Mouse (Mus musculus) MEL (cell line): Measurements from ENCODE around the gene Tmem201.

Experiments used
- CTCF ChIP-seq, 3 experiments: IDR thresholded peaks in 2 of 3; conservative IDR thresholded peaks in 1 of 3; 2 replicates each; pipeline ENCODE4 v1.5.1; 2011 to 2012; ENCODE audit warnings: low read length in 3 of 3, low read depth in 2 of 3, mild to moderate bottlenecking in 2 of 3, improper control_type of control experiment in 1 of 3, inconsistent platforms in 1 of 3, mixed read lengths in 1 of 3, moderate library complexity in 1 of 3; ENCODE audit not compliant: control insufficient read depth in 1 of 3, insufficient read depth in 1 of 3, poor library complexity in 1 of 3, severe bottlenecking in 1 of 3
- E2F4 ChIP-seq: IDR thresholded peaks from 2 replicates; pipeline ENCODE4 v1.6.1; 2011; ENCODE audit warnings: low read depth, low read length, improper control_type of control experiment, borderline replicate concordance
- GATA1 ChIP-seq: IDR thresholded peaks from 2 replicates; pipeline ENCODE4 v1.6.1; 2011; ENCODE audit warnings: low read depth, low read length, improper control_type of control experiment
- MAFK ChIP-seq: IDR thresholded peaks from 2 replicates; pipeline ENCODE4 v1.6.1; 2011; ENCODE audit warnings: low read depth, mild to moderate bottlenecking, low read length, improper control_type of control experiment, borderline replicate concordance
- NELFE ChIP-seq: IDR thresholded peaks from 2 replicates; pipeline ENCODE4 v1.6.1; 2011; ENCODE audit warnings: low read depth, low read length, improper control_type of control experiment
- POLR2A ChIP-seq, 2 experiments: IDR thresholded peaks; 2 replicates each; pipeline ENCODE4 v1.6.1; 2011 to 2012; ENCODE audit warnings: low read length in 2 of 2, mild to moderate bottlenecking in 2 of 2, control low read depth in 1 of 2, improper control_type of control experiment in 1 of 2, low read depth in 1 of 2, moderate library complexity in 1 of 2; ENCODE audit not compliant: control insufficient read depth in 1 of 2, insufficient read depth in 1 of 2, poor library complexity in 1 of 2
- POLR2AphosphoS2 ChIP-seq: IDR thresholded peaks from 2 replicates; pipeline ENCODE4 v1.6.1; 2011; ENCODE audit warnings: low read length, improper control_type of control experiment

DNA sequence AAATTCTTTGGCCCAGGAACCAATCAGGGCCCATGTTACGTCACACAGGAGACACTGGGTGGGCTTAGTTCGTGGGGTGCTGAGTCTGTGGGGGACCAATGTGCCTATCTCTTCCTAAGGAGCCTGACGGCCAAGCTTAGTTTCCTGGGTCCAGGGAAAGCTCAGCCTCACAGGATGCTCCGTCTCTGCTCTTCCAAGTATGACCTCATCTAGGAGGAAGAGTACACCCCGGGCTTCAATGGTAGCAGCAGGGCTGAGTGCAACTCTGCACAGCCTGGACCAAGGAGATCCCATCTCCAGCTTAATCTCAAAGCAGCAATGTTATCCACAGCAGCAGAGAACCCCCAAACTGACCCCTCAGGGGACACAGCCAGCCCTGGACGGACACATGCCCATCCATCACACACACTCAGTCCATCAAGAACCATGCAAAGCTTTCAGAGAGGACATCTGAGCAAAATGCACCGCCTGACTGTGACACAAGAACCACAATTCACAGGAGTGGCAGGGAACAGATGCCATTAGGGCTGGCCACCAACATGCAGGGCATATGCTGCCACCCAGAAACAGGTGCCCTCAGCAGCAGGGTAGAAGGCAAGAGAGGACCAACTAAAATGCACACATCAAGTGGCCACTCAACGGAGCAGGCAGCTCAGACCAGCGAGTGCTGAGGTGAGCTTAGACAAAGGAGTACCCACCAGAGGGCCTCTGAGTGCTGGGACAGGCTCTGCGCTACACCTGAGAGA is 2.9 kb downstream of the Tmem201 start:
- TF ChIP-seq CTCF (IDR thresholded peaks at IDR 0.05 in 2 of 3, conservative IDR thresholded peaks at IDR 0.05 in 1 of 3; ENCODE audit: control insufficient read depth in 1 of 3, insufficient read depth in 1 of 3, low read depth in 2 of 3, low read length in 3 of 3, poor library complexity in 1 of 3, severe bottlenecking in 1 of 3) (no peak), GATA1 (no peak), POLR2A (IDR thresholded peaks at IDR 0.05; ENCODE audit: control insufficient read depth in 1 of 2, insufficient read depth in 1 of 2, low read depth in 1 of 2, low read length in 2 of 2, poor library complexity in 1 of 2) (no peak), E2F4 (no peak), POLR2AphosphoS2 (no peak), MAFK (no peak), NELFE (no peak)
